Mouse (Mus musculus) liver, adult 2 months (tissue): Measurements from ENCODE around the gene Snx20. TPM values are rescaled to one million over a fixed set of nuclear protein-coding genes. Genes with fewer than 3 reads are reported as not detected.

Experiments used
- DNase-seq: peaks from one replicate; pipeline ENCODE4 v3.0.0-alpha.2; 2011; ENCODE audit warnings: low read depth, low spot score; ENCODE audit errors: extremely low read depth
- H3K27ac ChIP-seq: fragments of 200-500 bp; replicated peaks from 2 replicates; pipeline ENCODE4 v1.5.1; 2012; ENCODE audit warnings: low read depth, mild to moderate bottlenecking, control low read depth, inconsistent platforms, low read length; ENCODE audit not compliant: insufficient read depth
- H3K27me3 ChIP-seq: fragments of 200-500 bp; 2 replicates; pipeline ENCODE4 v1.6.1; 2012; ENCODE audit warnings: mild to moderate bottlenecking, moderate library complexity, low read length, inconsistent platforms; ENCODE audit not compliant: control insufficient read depth, insufficient read depth
- H3K36me3 ChIP-seq: fragments of 200-500 bp; 2 replicates; pipeline ENCODE4 v1.6.1; 2012; ENCODE audit warnings: low read length, inconsistent platforms; ENCODE audit not compliant: control insufficient read depth, insufficient read depth
- H3K4me1 ChIP-seq: fragments of 200-500 bp; 2 replicates; pipeline ENCODE4 v1.6.1; 2011; ENCODE audit warnings: low read length; ENCODE audit not compliant: control insufficient read depth, insufficient read depth
- H3K4me3 ChIP-seq: fragments of 200-500 bp; 2 replicates; pipeline ENCODE4 v1.5.1; 2011; ENCODE audit warnings: low read depth, mild to moderate bottlenecking, control low read depth, low read length, moderate library complexity; ENCODE audit not compliant: insufficient read depth
- H3K79me2 ChIP-seq: fragments of 200-500 bp; 2 replicates; pipeline ENCODE4 v1.6.1; 2012; ENCODE audit warnings: inconsistent platforms, mild to moderate bottlenecking, low read length, moderate library complexity; ENCODE audit not compliant: control insufficient read depth, insufficient read depth
- H3K9ac ChIP-seq: fragments of 200-500 bp; 2 replicates; pipeline ENCODE4 v1.6.1; 2012; ENCODE audit warnings: low read depth, mild to moderate bottlenecking, control low read depth, inconsistent platforms, low read length
- CTCF ChIP-seq: fragments of 200-500 bp; IDR thresholded peaks from 2 replicates; pipeline ENCODE4 v1.5.1; 2011; ENCODE audit warnings: low read depth, low read length, control low read depth
- POLR2A ChIP-seq: fragments of 200-500 bp; IDR thresholded peaks from 2 replicates; pipeline ENCODE4 v1.6.1; 2011; ENCODE audit warnings: low read length, control low read depth; ENCODE audit not compliant: insufficient read depth; ENCODE audit errors: extremely low read depth
- WGBS: fragments of 180-500 bp; shearing (Covaris S2); methylation state at CpG from one replicate; pipeline ENCODE4 v1.1.7; 2018; 5-methylcytosine and 5-hydroxymethylcytosine counted together
- polyA plus RNA-seq: library from polyadenylated mRNA; depleted of rRNA; stranded (reverse); fragments of >200 nt; gene quantifications from 2 replicates; pipeline ENCODE4 v1.2.3, GENCODE M21; 2012
- total RNA-seq: library from RNA; depleted of rRNA; stranded (reverse); fragments of >200 nt; gene quantifications from 2 replicates; pipeline ENCODE4 v1.2.3, GENCODE M21; 2014

Gene Snx20
- total and polyA plus RNA-seq, 2 experiments, result 0.92 to 1.2 TPM

- TF ChIP-seq CTCF (no peak), POLR2A (no peak)
- no peak overlapping the region for H3K4me3 ChIP-seq
- H3K9ac ChIP-seq, result no peak overlapping the region
- no peak overlapping the region for H3K27ac ChIP-seq
- DNase-seq, result no peak
- 66% methylated on average over 5 of the region's 5 CpGs for WGBS
- no peaks in the 10 kb centered on the region for H3K27me3 ChIP-seq
- no peaks in the 10 kb centered on the region for H3K4me1 ChIP-seq
- no peaks in the 10 kb centered on the region for H3K79me2 ChIP-seq
- no peaks in the 10 kb centered on the region for H3K36me3 ChIP-seq
Measured at GRCm38 (mm10) chr8:88620931-88621330, 15.0 kb downstream of the Snx20 start.

DNA sequence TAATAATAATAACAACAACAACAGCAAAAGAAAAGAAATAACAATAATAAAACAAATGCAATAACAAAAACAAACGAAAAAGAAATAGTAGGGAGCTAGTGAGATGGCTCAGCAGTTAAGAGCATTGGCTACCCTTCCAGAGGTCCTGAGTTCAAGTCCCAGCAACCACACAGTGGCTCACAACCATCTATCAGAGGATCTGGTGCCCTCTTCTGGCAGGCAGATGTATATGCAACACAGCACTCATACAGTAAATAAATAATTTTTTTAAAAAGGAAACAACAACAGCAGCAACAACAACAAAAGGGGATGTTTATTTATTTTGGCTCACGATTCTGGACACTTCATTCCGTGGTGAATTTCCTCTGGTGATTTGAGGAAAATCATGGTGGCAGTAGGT lies 16.4 kb downstream of the Snx20 start:
- TF ChIP-seq CTCF, result peak; percentile 40; the same call in 1 of the 2 replicates
- no peak for TF ChIP-seq POLR2A
- 65% methylated on average over 3 of the region's 3 CpGs for WGBS
- H3K79me2 ChIP-seq, result no peaks in the 10 kb centered on the region

DNA sequence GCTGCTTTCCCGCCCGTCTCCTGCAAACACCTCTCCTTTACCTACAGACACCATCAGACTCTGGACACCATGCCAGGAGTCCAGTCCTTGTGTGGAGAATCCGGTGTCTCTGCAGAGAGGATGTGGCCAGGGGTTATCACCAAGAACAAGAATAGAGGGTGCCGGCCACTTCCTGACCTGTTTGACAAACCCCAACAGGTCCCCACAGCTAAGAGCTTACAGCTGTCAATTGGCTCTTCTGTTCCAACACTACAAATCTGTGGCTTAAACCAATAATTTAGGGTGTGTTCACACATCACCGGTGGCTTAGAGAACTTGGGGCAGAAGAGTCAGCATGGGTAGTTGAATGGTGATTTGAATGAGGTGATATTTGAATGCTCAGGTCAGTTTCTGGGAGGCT lies 17.3 kb downstream of the Snx20 start:
- Histone ChIP-seq H3K9ac (no peak overlapping the region), H3K79me2 (no peaks in the 10 kb centered on the region), H3K36me3 (no peaks in the 10 kb centered on the region), H3K4me3 (no peak overlapping the region), H3K27me3 (no peaks in the 10 kb centered on the region), H3K27ac (no peak overlapping the region), H3K4me1 (no peaks in the 10 kb centered on the region)
- 63% methylated on average over 5 of the region's 5 CpGs for WGBS
- DNase-seq, result no peak
- no peak for TF ChIP-seq POLR2A
- no peak for TF ChIP-seq CTCF

More for the DNA sequence above, 16.4 kb downstream of the Snx20 start:
- Histone ChIP-seq H3K4me1 (no peaks in the 10 kb centered on the region), H3K36me3 (no peaks in the 10 kb centered on the region), H3K4me3 (no peak overlapping the region), H3K27ac (no peak overlapping the region), H3K9ac (no peak overlapping the region), H3K27me3 (no peaks in the 10 kb centered on the region)
- no peak for DNase-seq

GRCm38 (mm10) chr8:88614981-88615380 lies 20.9 kb downstream of the Snx20 start:
- H3K79me2 ChIP-seq, result no peaks in the 10 kb centered on the region
- no peaks in the 10 kb centered on the region for H3K36me3 ChIP-seq
- H3K27ac ChIP-seq, result no peak overlapping the region
- TF ChIP-seq POLR2A, result no peak
- TF ChIP-seq CTCF, result no peak
- H3K4me3 ChIP-seq, result no peak overlapping the region
- H3K9ac ChIP-seq, result no peak overlapping the region
- H3K27me3 ChIP-seq, result no peaks in the 10 kb centered on the region
- 79% methylated on average over 5 of the region's 5 CpGs for WGBS
- no peaks in the 10 kb centered on the region for H3K4me1 ChIP-seq
- DNase-seq, result no peak

GRCm38 (mm10) chr8:88610271-88610670 lies 25.7 kb downstream of the Snx20 start:
- 75% methylated on average over 6 of the region's 6 CpGs for whole genome bisulfite sequencing
- Histone ChIP-seq H3K27me3 (no peaks in the 10 kb centered on the region), H3K4me1 (no peaks in the 10 kb centered on the region), H3K36me3 (no peaks in the 10 kb centered on the region), H3K27ac (no peak overlapping the region), H3K79me2 (no peaks in the 10 kb centered on the region), H3K4me3 (no peak overlapping the region), H3K9ac (no peak overlapping the region)
- DNase-seq, result no peak
- TF ChIP-seq POLR2A (no peak), CTCF (no peak)

- no peak for DNase-seq
- H3K27me3 ChIP-seq, result no peaks in the 10 kb centered on the region
- H3K27ac ChIP-seq, result no peak overlapping the region
- no peaks in the 10 kb centered on the region for H3K79me2 ChIP-seq
- no peak overlapping the region for H3K9ac ChIP-seq
- H3K36me3 ChIP-seq, result no peaks in the 10 kb centered on the region
- no peak overlapping the region for H3K4me3 ChIP-seq
- WGBS, result 87% methylated on average over 8 of the region's 8 CpGs
- H3K4me1 ChIP-seq, result no peaks in the 10 kb centered on the region
- no peak for TF ChIP-seq CTCF
- no peak for TF ChIP-seq POLR2A
Measured at GRCm38 (mm10) chr8:88609036-88609435, 26.9 kb downstream of the Snx20 start.
